Mouse (Mus musculus) heart, postnatal 10 days (tissue): Measurements from ENCODE around the gene Setd3. TPM values are rescaled to one million over a fixed set of nuclear protein-coding genes. Genes with fewer than 3 reads are reported as not detected.

Experiments used
- DNase-seq, 2 experiments: peaks; one replicate each; pipeline ENCODE4 v3.0.0; 2021
- intact Hi-C: fragments of 180-260 bp; cut with DNase I; formaldehyde crosslinking; loops from one replicate; pipeline ENCODE4 v1.15.1; 2025
- total RNA-seq, 2 experiments: library from RNA; stranded (reverse); gene quantifications; 2 replicates each; pipeline ENCODE4 v1.2.3; 2021

Gene Setd3
- total RNA-seq, 2 experiments from 2014 or later = 77.6 to 79.3 TPM

DNA sequence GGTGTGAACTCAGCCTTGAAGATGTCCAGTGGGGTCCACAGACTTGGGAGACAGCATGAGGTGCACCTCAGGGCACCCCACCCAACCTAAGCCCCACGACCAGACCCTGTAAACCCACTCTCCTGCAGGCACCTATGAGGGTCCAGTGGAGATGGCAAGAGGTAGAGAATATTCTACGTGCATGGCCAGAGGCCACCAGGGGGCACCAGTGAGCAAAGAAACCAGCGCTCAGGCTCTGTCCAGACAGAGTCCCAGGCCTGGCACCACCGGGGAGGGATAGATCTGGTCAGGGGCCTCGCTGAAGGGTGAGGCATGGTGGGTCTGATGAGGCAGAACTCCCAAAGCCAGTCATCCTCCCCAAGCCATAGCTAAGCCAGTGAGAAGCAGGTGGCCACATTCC, 27.5 kb upstream of the Setd3 start:
- DNase-seq = peak; percentile 79 to 90
- intact Hi-C loops = loop anchor here (5.0 to 10.0 kb wide), 2 partner anchors 288 to 306 kb away; no protein-coding TSS in a partner anchor

DNA sequence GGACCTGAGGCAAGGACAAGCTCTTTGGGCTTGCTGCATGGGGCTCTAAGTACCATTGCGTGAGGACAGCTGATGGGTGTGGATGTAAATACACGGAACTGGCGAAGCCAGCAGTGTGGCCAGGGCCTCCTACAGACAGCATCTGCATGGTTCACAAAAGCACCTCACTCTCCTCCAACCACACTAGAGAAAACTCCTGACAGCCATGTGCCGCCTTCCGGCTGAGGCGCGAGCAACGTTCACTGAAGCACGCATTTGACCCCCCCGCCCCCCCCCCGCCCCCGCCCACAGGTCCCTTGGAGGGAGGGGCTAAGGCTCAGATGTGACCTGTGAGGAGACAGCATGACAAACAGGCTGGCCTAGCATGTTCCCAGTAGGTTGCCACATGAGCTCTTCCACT, 25.9 kb upstream of the Setd3 start:
- no peak for DNase-seq
- intact Hi-C loops = loop anchor here (5.0 to 10.0 kb wide), 2 partner anchors 290 to 307 kb away; no protein-coding TSS in a partner anchor

DNA sequence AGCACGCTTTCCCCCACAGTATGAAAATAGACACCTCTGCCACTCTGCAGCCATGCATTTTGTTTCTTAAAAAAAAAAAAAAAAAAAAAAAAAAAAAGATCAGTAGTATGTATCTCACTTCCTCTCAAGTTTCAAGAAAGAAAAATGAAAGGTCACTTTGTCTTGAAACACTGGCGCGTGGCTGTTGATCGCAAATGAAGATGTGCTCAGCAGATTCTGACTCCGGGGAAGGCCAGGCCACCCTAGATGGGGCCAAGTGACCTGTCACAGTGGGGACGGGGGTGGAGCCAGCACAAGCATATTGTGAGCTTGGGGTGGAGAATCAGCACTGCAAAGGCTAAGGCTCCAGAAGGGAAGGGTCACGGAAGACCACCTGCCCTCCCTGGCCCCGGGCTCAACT, 24.8 kb upstream of the Setd3 start:
- no peak for DNase-seq
- intact Hi-C loops = loop anchor here (10.0 kb wide), 1 partner anchor 291 kb away; no protein-coding TSS in a partner anchor

- no peak for DNase-seq
- intact Hi-C loops = loop anchor here (10.0 kb wide), 1 partner anchor 295 kb away; no protein-coding TSS in a partner anchor
Measured at GRCm38 (mm10) chr12:108200094-108200493, 21.0 kb upstream of the Setd3 start.

GRCm38 (mm10) chr12:108198447-108198846, 19.3 kb upstream of the Setd3 start:
- DNase-seq = no peak
- intact Hi-C loops = no loop called here

DNA sequence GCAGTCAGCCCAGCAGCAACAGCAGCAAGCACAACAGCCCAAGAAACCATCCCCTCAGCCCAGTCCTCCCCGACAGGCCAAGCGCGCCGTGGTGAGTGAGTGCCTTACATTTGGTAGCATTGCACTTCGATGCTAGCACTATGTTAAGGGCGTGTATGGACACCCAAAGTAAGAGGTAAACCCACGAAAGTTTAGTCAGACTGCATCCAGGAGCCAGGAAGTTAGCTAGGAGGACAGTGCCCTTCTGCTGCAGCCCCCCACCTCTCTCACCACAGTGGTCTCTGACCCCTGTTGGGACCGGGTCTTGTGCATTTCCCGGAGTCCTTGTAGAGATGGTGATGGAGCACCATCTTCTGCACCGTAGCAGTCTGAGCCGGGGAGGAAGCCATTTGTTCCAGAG, 16.6 kb upstream of the Setd3 start:
- intact Hi-C loops = no loop called here
- no peak for DNase-seq

DNA sequence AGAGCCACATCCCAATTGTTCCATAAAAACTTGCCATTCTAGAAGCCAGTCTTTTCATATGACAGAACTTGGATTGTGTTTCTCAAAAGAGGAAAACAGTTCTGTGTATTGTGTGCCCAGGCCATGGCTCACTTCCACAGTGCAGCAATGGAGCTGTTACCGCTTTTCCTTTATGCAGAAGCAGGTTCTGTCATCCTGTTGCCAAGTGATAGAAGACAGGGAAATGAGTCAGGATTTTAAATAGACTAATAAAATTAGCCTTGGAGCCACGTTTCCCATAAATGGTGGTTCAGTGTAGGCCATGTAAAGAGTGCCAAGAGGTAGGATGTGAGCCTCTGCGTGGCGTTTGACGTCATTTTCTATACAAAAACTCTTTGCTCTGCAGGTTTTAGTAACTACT, 14.8 kb upstream of the Setd3 start:
- peak; percentile 36 to 41 for DNase-seq
- intact Hi-C loops = no loop called here

- DNase-seq = no peak
- intact Hi-C loops = no loop called here
Measured at GRCm38 (mm10) chr12:108187541-108188091, 8.5 kb upstream of the Setd3 start.

DNA sequence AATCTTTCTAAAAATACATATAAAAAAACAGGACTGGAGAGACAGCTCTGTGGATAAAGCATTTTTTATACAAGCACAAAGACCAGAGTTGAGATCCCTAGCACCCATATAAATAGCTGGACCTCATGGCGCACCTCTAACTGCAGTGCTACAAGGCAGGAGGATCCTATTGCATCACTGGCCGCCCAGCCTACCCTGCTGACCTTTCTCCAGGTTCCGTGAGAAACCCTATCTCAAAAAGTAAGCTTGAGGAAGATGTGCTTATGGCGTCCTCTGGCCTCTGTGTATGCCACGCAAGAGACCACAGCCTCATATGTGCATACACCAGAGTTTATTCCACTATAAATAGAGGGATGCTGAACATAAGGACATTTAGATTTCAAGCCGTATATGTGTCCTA, 2.6 kb upstream of the Setd3 start:
- DNase-seq = no peak
- intact Hi-C loops = no loop called here

GRCm38 (mm10) chr12:108179321-108180266, 480 bp upstream of the Setd3 start, which contains the start of gene Ccnk:
Gene Ccnk, plus strand, starts transcription at chr12:108179579.
- intact Hi-C loops = no loop called here
- DNase-seq = peak; percentile 100

GRCm38 (mm10) chr12:108178331-108179245, 526 bp downstream of the Setd3 start:
- peak; percentile 66 to 70 for DNase-seq
- intact Hi-C loops = no loop called here

GRCm38 (mm10) chr12:108176366-108176765, 2.7 kb downstream of the Setd3 start:
- intact Hi-C loops = no loop called here
- no peak for DNase-seq

GRCm38 (mm10) chr12:108174606-108175505, 4.3 kb downstream of the Setd3 start:
- DNase-seq = no peak
- intact Hi-C loops = no loop called here

DNA sequence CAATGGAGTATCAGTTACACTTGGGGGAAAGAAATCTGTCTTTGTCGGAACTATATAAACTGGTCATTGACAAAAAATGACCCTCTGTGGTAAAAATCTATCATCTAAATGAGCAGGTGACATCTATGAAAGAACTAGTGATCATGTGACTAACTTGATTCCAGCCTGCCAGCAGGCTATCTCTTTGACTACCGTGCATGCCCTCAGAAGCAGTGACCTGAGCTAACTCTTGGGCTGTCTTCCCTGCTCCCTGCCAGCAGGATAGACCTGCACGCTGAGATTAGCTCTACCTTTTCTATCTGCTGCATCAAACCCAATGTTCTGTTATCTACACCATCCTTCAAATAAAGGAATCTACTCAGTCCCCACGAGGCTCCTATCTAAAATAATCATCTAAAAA, 6.5 kb downstream of the Setd3 start:
- DNase-seq = no peak
- intact Hi-C loops = no loop called here

DNA sequence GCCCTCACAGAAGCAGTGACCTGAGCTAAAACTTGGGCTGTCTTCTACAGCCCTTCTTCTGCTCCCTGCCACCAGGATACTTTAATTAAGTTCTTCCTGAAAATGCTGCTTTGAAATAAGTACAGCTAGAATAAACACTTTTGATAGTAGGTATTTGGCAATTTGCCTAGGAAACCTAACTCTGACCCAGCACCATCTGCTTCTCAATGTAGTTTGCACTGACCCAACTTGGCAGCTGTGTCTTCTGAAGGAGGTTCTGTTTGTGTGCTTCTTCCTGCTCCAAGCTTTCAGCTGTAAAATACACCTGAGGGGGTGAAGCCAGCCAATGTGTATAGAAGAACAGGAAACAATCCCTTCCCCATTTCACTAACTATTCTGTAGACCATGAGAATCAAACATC, 7.8 kb downstream of the Setd3 start:
- DNase-seq = no peak
- intact Hi-C loops = no loop called here

GRCm38 (mm10) chr12:108170467-108170866, 8.6 kb downstream of the Setd3 start:
- intact Hi-C loops = no loop called here
- DNase-seq = no peak

GRCm38 (mm10) chr12:108168909-108169308, 10.2 kb downstream of the Setd3 start:
- intact Hi-C loops = no loop called here
- no peak for DNase-seq

- intact Hi-C loops = no loop called here
- DNase-seq = no peak
Measured at GRCm38 (mm10) chr12:108163706-108164105, 15.4 kb downstream of the Setd3 start.

DNA sequence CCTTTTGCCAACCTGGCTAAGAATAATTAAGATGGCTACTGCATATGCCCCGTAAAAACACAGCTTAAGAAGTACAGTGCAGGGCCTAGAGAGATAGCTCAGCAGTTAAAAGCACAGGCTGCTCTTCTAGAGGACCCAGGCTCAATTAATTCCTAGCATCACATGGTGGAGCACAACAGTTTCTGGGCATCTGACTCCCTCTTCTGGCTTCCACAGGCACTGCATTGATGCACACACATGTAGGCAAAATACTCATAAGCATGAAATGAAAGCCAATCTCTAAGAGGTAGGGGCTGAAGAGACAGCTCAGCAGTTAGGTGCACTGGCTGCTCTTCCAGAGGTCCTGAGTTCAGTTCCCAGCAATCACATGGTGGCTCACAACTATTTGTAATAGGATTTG, 17.1 kb downstream of the Setd3 start:
- intact Hi-C loops = no loop called here
- DNase-seq = peak in 1 of 2 experiments; percentile 27

GRCm38 (mm10) chr12:108159863-108160262, 19.3 kb downstream of the Setd3 start:
- intact Hi-C loops = no loop called here
- no peak for DNase-seq
